In genomic region chr9:43564239-43564906, GRCm38 (mm10) we compare ENCODE assay signal across 19 mouse cellular contexts.
DNase-seq lines count a peak whose midpoint lies in the region; ATAC-seq and TF ChIP-seq lines count a peak whose summit lies in the region.
"Had no signal": no experiment of that assay in that cellular context is flagged by ENCODE, and none has a peak within 500 bp of the region (broad histone marks: within the 10 kb centered on the region; RNA-seq: fewer than 3 reads in every experiment).

No protein-coding gene starts in this region.

- TF ChIP-seq POLR2A in brain, embryonic 14.5 days (IDR thresholded peaks at IDR 0.05; ENCODE audit: borderline replicate concordance, extremely low read depth, insufficient read depth, insufficient read length, poor library complexity, severe bottlenecking): no peak

- intact Hi-C loops in left cerebral cortex, adult 2 months (cut with DNase I): no loop called here

- H3K27ac ChIP-seq in kidney, embryonic 14.5 days (ENCODE audit: low read depth, low read length): no peak overlapping the region
- H3K27ac ChIP-seq in hindbrain, embryonic 11.5 days (ENCODE audit: low read depth, low read length): 0 out of 2 replicates have a peak overlapping the region, but pooled peaks have one; percentile 47
- no peak overlapping the region for H3K27ac ChIP-seq in midbrain, embryonic 13.5 days
- H3K27ac ChIP-seq in left cerebral cortex, adult 2 months: no peak overlapping the region
- H3K27ac ChIP-seq: forebrain, embryonic 12.5 days; limb, embryonic 13.5 days; liver, embryonic 14.5 days; neural tube, embryonic 15.5 days had no signal

- no peaks in the 10 kb centered on the region for H3K36me3 ChIP-seq in kidney, embryonic 14.5 days (ENCODE audit: control insufficient read depth, insufficient read depth, low read length)
- no peaks in the 10 kb centered on the region for H3K36me3 ChIP-seq in hindbrain, embryonic 11.5 days (ENCODE audit: control insufficient read depth, insufficient read depth, low read length)
- H3K36me3 ChIP-seq in midbrain, embryonic 13.5 days: no peaks in the 10 kb centered on the region
- H3K36me3 ChIP-seq: forebrain, embryonic 12.5 days; limb, embryonic 13.5 days; neural tube, embryonic 15.5 days had no signal

- H3K9ac ChIP-seq in kidney, embryonic 14.5 days (ENCODE audit: low read depth, low read length): no peak overlapping the region
- no peak overlapping the region for H3K9ac ChIP-seq in hindbrain, embryonic 11.5 days (ENCODE audit: low read depth, low read length)
- no peak overlapping the region for H3K9ac ChIP-seq in midbrain, embryonic 13.5 days (replicated peaks)
- H3K9ac ChIP-seq: forebrain, embryonic 12.5 days; limb, embryonic 13.5 days; liver, embryonic 14.5 days; neural tube, embryonic 15.5 days had no signal

- H3K9me3 ChIP-seq in kidney, embryonic 14.5 days (ENCODE audit: control insufficient read depth, low read length): no peaks in the 10 kb centered on the region
- H3K9me3 ChIP-seq in hindbrain, embryonic 11.5 days (ENCODE audit: control insufficient read depth, low read length): no peaks in the 10 kb centered on the region
- no peaks in the 10 kb centered on the region for H3K9me3 ChIP-seq in midbrain, embryonic 13.5 days
- H3K9me3 ChIP-seq: forebrain, embryonic 12.5 days; limb, embryonic 13.5 days; neural tube, embryonic 15.5 days had no signal

- no peaks in the 10 kb centered on the region for H3K27me3 ChIP-seq in kidney, embryonic 14.5 days (ENCODE audit: control insufficient read depth, insufficient read depth, low read length)
- no peaks in the 10 kb centered on the region for H3K27me3 ChIP-seq in hindbrain, embryonic 11.5 days (ENCODE audit: control insufficient read depth, insufficient read depth, low read length)
- no peaks in the 10 kb centered on the region for H3K27me3 ChIP-seq in midbrain, embryonic 13.5 days
- H3K27me3 ChIP-seq: forebrain, embryonic 12.5 days; neural tube, embryonic 15.5 days had no signal

- TF ChIP-seq CTCF in brain, embryonic 14.5 days (IDR thresholded peaks at IDR 0.05; ENCODE audit: borderline replicate concordance, extremely low read depth, insufficient read depth, insufficient read length): no peak
- TF ChIP-seq CTCF in left cerebral cortex, adult 2 months (IDR thresholded peaks at IDR 0.05): no peak

- 23% methylated on average over 22 of the region's 22 CpGs for WGBS in kidney, embryonic 14.5 days
- WGBS in hindbrain, embryonic 11.5 days: 51% methylated on average over 22 of the region's 22 CpGs
- WGBS in midbrain, embryonic 13.5 days: 42% methylated on average over 22 of the region's 22 CpGs

- H3K4me1 ChIP-seq in kidney, embryonic 14.5 days (ENCODE audit: control insufficient read depth, insufficient read depth, low read length): peaks cover 4% of the 10 kb centered on the region; the same call in 1 of the 2 replicates
- H3K4me1 ChIP-seq in hindbrain, embryonic 11.5 days (replicated peaks; ENCODE audit: control insufficient read depth, insufficient read depth, low read length): 0 out of 2 replicates have a peak, but pooled peaks cover 2% of the 10 kb centered on the region
- H3K4me1 ChIP-seq in midbrain, embryonic 13.5 days (replicated peaks): peaks cover 12% of the 10 kb centered on the region
- H3K4me1 ChIP-seq: limb, embryonic 13.5 days had no signal

- H3K4me3 ChIP-seq in kidney, embryonic 14.5 days (ENCODE audit: low read length): no peak overlapping the region
- no peak overlapping the region for H3K4me3 ChIP-seq in hindbrain, embryonic 11.5 days (ENCODE audit: low read depth, low read length)
- no peak overlapping the region for H3K4me3 ChIP-seq in midbrain, embryonic 13.5 days (replicated peaks)
- H3K4me3 ChIP-seq in left cerebral cortex, adult 2 months: no peak overlapping the region
- H3K4me3 ChIP-seq: forebrain, embryonic 12.5 days; limb, embryonic 13.5 days; myocyte; neural tube, embryonic 15.5 days had no signal

- no peak for DNase-seq in kidney, adult 9 months
- peak; percentile 53 for DNase-seq in brain, embryonic 14.5 days (ENCODE audit: low read depth)
- peak; percentile 28 for DNase-seq in hindbrain, embryonic 11.5 days (ENCODE audit: low spot score)
- DNase-seq in left cerebral cortex, adult 2 months (ENCODE audit: extremely low spot score in 1 of 2, low spot score in 2 of 2): no peak
- DNase-seq in cerebellum, postnatal 14 days: no peak
- no peak for DNase-seq in thymus, postnatal 4 days
- DNase-seq: adrenal gland, adult 2 months; cerebellum, adult 11-12 months; gastrocnemius, postnatal 10 days; heart, postnatal 14 days; thymus, postnatal 36 days had no signal

- H3K4me2 ChIP-seq in kidney, embryonic 14.5 days (replicated peaks; ENCODE audit: low read depth, low read length): no peak overlapping the region
- H3K4me2 ChIP-seq in hindbrain, embryonic 11.5 days (replicated peaks; ENCODE audit: low read depth, low read length): no peak overlapping the region
- no peak overlapping the region for H3K4me2 ChIP-seq in midbrain, embryonic 13.5 days (replicated peaks)
- H3K4me2 ChIP-seq: forebrain, embryonic 12.5 days; heart, embryonic 11.5 days; limb, embryonic 13.5 days; neural tube, embryonic 15.5 days had no signal

- ATAC-seq in kidney, embryonic 14.5 days (ENCODE audit: low FRiP score, low TSS enrichment): peak; percentile 80
- ATAC-seq in hindbrain, embryonic 11.5 days (ENCODE audit: low FRiP score): no peak
- ATAC-seq in midbrain, embryonic 13.5 days: peak; percentile 77

Comparison
In these comparisons a context has a peak if more than half of its experiments do, and no peak if none do; other contexts are left out.
1. DNase-seq: peak in brain, embryonic 14.5 days (single experiment) and hindbrain, embryonic 11.5 days (single experiment); none in kidney, adult 9 months (single experiment), left cerebral cortex, adult 2 months (0 of 2), cerebellum, postnatal 14 days (0 of 2) and thymus, postnatal 4 days (single experiment).